Mouse (Mus musculus) midbrain, embryonic 16.5 days (tissue): ENCODE data around the gene Mdk. TPM values are rescaled to one million over a fixed set of nuclear protein-coding genes. Genes with fewer than 3 reads are reported as not detected.

ENCODE experiments used
- ATAC-seq: fragments of 200-750 bp; cut with Nextera tagmentation; 2 replicates; pipeline ENCODE4 v1.8.0; 2017; ENCODE audit warnings: moderate TSS enrichment
- H3K27ac ChIP-seq: fragments of 300-500 bp; sonication (generic); 2 replicates; pipeline ENCODE4 v1.5.1; 2014; ENCODE audit warnings: mild to moderate bottlenecking, low read length, mixed read lengths
- H3K27me3 ChIP-seq: fragments of 300-500 bp; sonication (generic); 2 replicates; pipeline ENCODE4 v1.6.1; 2014; ENCODE audit warnings: low read depth, low read length, mixed read lengths; ENCODE audit not compliant: control insufficient read depth, insufficient read depth
- H3K36me3 ChIP-seq: fragments of 300-500 bp; sonication (generic); 2 replicates; pipeline ENCODE4 v1.6.1; 2014; ENCODE audit warnings: mild to moderate bottlenecking, low read length, moderate library complexity, mixed read lengths; ENCODE audit not compliant: control insufficient read depth, insufficient read depth
- H3K4me1 ChIP-seq: fragments of 300-500 bp; sonication (generic); 2 replicates; pipeline ENCODE4 v1.6.1; 2014; ENCODE audit warnings: mild to moderate bottlenecking, low read length, mixed read lengths; ENCODE audit not compliant: control insufficient read depth, insufficient read depth
- H3K4me2 ChIP-seq: fragments of 300-500 bp; sonication (generic); 2 replicates; pipeline ENCODE4 v1.6.1; 2014; ENCODE audit warnings: mild to moderate bottlenecking, low read length, mixed read lengths
- H3K4me3 ChIP-seq: fragments of 300-500 bp; sonication (generic); 2 replicates; pipeline ENCODE4 v1.5.1; 2014; ENCODE audit warnings: low read depth, mild to moderate bottlenecking, low read length, moderate library complexity, mixed read lengths
- H3K9ac ChIP-seq: fragments of 300-500 bp; sonication (generic); 2 replicates; pipeline ENCODE4 v1.6.1; 2014; ENCODE audit warnings: low read depth, low read length, mixed read lengths
- H3K9me3 ChIP-seq: fragments of 300-500 bp; sonication (generic); replicated peaks from 2 replicates; pipeline ENCODE4 v1.6.1; 2014; ENCODE audit warnings: mild to moderate bottlenecking, low read length, mixed read lengths; ENCODE audit not compliant: control insufficient read depth, poor library complexity, severe bottlenecking
- WGBS: fragments of 180-500 bp; shearing (Covaris S2); extraction: QIAGEN DNeasy Blood & Tissue Kit; methylation state at CpG from one replicate; pipeline ENCODE4 v1.1.7; 2014; 5-methylcytosine and 5-hydroxymethylcytosine counted together
- microRNA-seq: library from miRNA; unstranded; fragments of <30 nt; microRNA quantifications from one replicate; pipeline ENCODE4, GENCODE M21; 2017
- polyA plus RNA-seq: library from polyadenylated mRNA; unstranded; fragments of >200 nt; fragmentation: Nextera tagmentation; extraction: Ambion mirVana; gene quantifications from 2 replicates; pipeline ENCODE4 v1.2.1, GENCODE M21; 2015

Gene Mdk
- polyA plus RNA-seq, 1 experiment from 2014 or later, result 98.8 TPM

DNA sequence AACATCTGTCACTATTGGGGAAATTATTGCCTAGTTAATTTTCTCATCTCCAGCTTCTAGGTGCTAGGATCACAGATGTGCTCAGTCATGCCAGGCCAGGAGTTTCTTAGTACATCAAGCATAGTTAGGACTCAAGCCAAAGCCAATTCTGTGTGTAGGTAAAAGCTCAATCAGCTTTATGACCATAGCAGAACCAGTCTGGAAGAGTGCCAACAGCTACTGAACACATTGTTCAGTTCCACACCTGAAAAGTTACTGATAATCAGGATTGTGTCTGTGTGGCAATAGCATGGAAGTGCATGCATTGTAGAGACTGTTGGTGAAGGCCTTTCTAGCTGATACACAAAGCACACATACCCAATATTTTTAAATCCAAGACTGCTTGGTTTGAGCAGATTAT, 34.1 kb downstream of the Mdk start:
- peaks cover 3% of the 10 kb centered on the region; the same call in 1 of the 2 replicates for H3K36me3 ChIP-seq
- no peak overlapping the region for H3K9ac ChIP-seq
- no peaks in the 10 kb centered on the region for H3K27me3 ChIP-seq
- no peak overlapping the region for H3K4me3 ChIP-seq
- no peak overlapping the region for H3K4me2 ChIP-seq
- no peaks in the 10 kb centered on the region for H3K4me1 ChIP-seq
- H3K9me3 ChIP-seq, result no peaks in the 10 kb centered on the region
- ATAC-seq, result no peak
- H3K27ac ChIP-seq, result no peak overlapping the region

DNA sequence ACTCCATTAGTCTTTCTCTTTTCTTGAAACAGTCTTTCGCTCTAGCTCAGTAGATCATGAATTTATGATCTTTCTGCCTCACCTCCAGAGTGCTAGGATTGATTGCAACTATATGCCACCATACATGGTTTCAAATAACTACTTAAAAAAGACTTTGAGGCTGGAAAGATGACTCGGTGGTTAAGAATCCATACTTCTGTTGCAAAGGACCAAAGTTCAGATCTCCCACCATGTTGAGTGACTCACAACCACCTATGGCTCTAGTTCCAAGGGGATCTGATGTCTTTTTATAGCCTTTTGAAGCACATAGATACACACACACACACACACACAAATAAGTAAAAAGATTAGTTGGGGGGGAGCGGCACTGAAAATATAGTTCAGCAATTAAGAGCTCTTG, 36.7 kb downstream of the Mdk start:
- no peak overlapping the region for H3K4me2 ChIP-seq
- H3K4me1 ChIP-seq, result no peaks in the 10 kb centered on the region; the same call in 1 of the 2 replicates
- H3K36me3 ChIP-seq, result peaks cover 2% of the 10 kb centered on the region; the same call in 1 of the 2 replicates
- H3K4me3 ChIP-seq, result no peak overlapping the region
- no peaks in the 10 kb centered on the region for H3K27me3 ChIP-seq
- WGBS, result 96% methylated on average over 3 of the region's 3 CpGs
- H3K9ac ChIP-seq, result no peak overlapping the region
- ATAC-seq, result no peak
- H3K9me3 ChIP-seq, result no peaks in the 10 kb centered on the region
- H3K27ac ChIP-seq, result no peak overlapping the region

DNA sequence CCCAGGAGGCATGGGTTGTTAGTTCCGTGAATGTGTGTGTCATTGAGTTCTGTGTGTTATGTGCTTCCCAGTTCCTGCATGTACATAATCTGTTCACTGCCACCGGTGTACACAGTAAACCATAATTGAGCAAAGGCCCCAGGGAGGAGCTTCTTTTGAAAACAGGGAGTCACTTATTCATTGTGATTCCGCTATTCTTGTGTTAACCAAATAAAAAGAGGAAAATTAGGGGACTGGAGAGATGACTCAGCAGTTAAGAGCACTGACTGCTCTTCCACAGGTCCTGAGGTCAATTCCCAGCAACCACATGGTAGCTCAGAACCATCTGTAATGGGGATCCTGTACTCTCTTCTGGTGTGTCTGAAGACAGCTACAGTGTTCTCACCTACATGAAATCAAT, 37.4 kb downstream of the Mdk start:
- Histone ChIP-seq H3K36me3 (no peaks in the 10 kb centered on the region), H3K4me2 (no peak overlapping the region), H3K4me3 (no peak overlapping the region), H3K9me3 (no peaks in the 10 kb centered on the region), H3K9ac (no peak overlapping the region), H3K27ac (no peak overlapping the region), H3K4me1 (no peaks in the 10 kb centered on the region; the same call in 1 of the 2 replicates), H3K27me3 (no peaks in the 10 kb centered on the region)
- ATAC-seq, result no peak
- 83% methylated on average over 3 of the region's 3 CpGs for WGBS

- H3K36me3 ChIP-seq, result peaks cover 15% of the 10 kb centered on the region
- ATAC-seq, result no peak
- no peak overlapping the region for H3K4me2 ChIP-seq
- no peaks in the 10 kb centered on the region for H3K27me3 ChIP-seq
- no peaks in the 10 kb centered on the region for H3K9me3 ChIP-seq
- H3K9ac ChIP-seq, result no peak overlapping the region
- no peaks in the 10 kb centered on the region for H3K4me1 ChIP-seq
- H3K4me3 ChIP-seq, result no peak overlapping the region
- WGBS, result 68% methylated on average over 4 of the region's 4 CpGs
- H3K27ac ChIP-seq, result no peak overlapping the region
Measured at GRCm38 (mm10) chr2:91884616-91885015, 47.5 kb downstream of the Mdk start.

DNA sequence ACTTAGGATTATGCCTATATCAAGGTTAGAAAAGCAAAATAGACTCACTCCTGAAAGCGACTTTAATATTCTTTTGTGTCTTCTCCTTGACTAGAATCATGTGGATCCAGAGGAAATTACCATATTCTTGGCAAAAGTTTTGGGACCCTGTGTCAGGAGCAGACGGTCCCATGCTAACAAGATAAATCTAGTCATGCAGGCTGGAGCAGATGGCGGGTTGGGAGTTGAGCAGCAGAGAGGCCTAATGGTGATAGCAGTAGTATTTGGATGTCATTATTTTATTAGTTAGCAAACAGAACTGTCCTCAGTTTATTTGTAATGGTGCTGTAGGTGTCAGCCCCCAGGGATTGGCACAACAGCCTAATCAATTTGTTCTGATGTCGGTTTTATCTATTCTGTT, 48.1 kb downstream of the Mdk start:
- WGBS, result 84% methylated on average over 4 of the region's 4 CpGs
- Histone ChIP-seq H3K27ac (no peak overlapping the region), H3K9me3 (no peaks in the 10 kb centered on the region), H3K4me1 (no peaks in the 10 kb centered on the region), H3K4me2 (no peak overlapping the region), H3K9ac (no peak overlapping the region), H3K27me3 (no peaks in the 10 kb centered on the region), H3K4me3 (no peak overlapping the region), H3K36me3 (peaks cover 15% of the 10 kb centered on the region)
- no peak for ATAC-seq

Small RNA genes lying within 50 kb of the gene (microRNA-seq; reads per million reads assigned to microRNA genes)
- gene Mir6999, result not detected

Other genes starting within 250 kb of the Mdk start
- 36.2 and 40.2 TPM in 2 replicates for gene Atg13, start 221.7 kb downstream of the Mdk start, polyA plus RNA-seq
- 21.2 and 21.7 TPM in 2 replicates for gene Harbi1, start 221.4 kb downstream of the Mdk start, polyA plus RNA-seq
- 27.6 and 28.3 TPM in 2 replicates for gene Ambra1, start 202.2 kb downstream of the Mdk start, polyA plus RNA-seq
- gene Chrm4, start 5.0 kb downstream of the Mdk start, polyA plus RNA-seq, result 0.33 and 0.34 TPM in 2 replicates
- 0.11 TPM in 1 of 2 replicates, not detected in the other for gene Gm9821, start 13.4 kb upstream of the Mdk start, polyA plus RNA-seq
- gene Dgkz, start 43.6 kb upstream of the Mdk start, polyA plus RNA-seq, result 28.3 and 33.3 TPM in 2 replicates
- 1.2 and 1.9 TPM in 2 replicates for gene Creb3l1, start 92.2 kb upstream of the Mdk start, polyA plus RNA-seq
- 33.6 and 36.0 TPM in 2 replicates for gene Phf21a, start 160.8 kb upstream of the Mdk start, polyA plus RNA-seq